In the genomic region with DNA sequence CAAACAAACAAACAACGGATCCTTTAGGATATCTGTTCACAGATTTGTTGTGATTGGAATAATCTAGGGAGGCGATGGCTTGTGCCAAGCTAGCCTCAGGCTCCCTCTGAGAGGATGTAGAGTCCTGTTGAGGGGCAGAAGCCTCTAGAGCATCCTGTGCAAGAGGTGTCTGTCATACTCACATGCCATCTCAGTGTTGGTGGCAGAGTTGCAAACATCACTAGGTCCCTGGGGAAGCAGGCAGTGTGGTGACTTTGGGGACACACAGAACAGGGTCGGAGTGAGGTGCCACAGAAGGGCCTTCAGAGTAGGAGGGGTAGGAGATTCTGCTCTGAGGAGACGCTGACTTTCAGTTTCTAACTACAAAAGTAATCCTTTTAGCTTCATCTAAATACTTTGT, we compare ENCODE assay signal across 1 mouse cellular context.
TF ChIP-seq lines count a peak whose summit lies in the region.

No protein-coding gene starts in this region.

TF ChIP-seq in CH12.LX, 34 proteins besides CTCF, POLR2A, EP300 and RAD21:
- no peak for TF ChIP-seq JUN (IDR thresholded peaks at IDR 0.05; ENCODE audit: insufficient read depth, low read depth, low read length)
- TF ChIP-seq HCFC1 (IDR thresholded peaks at IDR 0.05; ENCODE audit: low read depth, low read length): no peak
- peak; percentile 12; the same call in 1 of the 2 replicates for TF ChIP-seq MXI1 (IDR thresholded peaks at IDR 0.05; ENCODE audit: low read depth, low read length)
- no peak for TF ChIP-seq ETS1 (conservative IDR thresholded peaks at IDR 0.05; ENCODE audit: low read depth, low read length)
